Mouse (Mus musculus): ENCODE measurements around the gene Smarcc1. TPM values are rescaled to one million over a fixed set of nuclear protein-coding genes. Genes with fewer than 3 reads are reported as not detected.
A peak's percentile ranks its signal among the peaks of the same experiment; 100 is the strongest.

The Smarcc1 gene
- polyA plus RNA-seq, 1 experiment from 2014 or later = 190 TPM

DNA sequence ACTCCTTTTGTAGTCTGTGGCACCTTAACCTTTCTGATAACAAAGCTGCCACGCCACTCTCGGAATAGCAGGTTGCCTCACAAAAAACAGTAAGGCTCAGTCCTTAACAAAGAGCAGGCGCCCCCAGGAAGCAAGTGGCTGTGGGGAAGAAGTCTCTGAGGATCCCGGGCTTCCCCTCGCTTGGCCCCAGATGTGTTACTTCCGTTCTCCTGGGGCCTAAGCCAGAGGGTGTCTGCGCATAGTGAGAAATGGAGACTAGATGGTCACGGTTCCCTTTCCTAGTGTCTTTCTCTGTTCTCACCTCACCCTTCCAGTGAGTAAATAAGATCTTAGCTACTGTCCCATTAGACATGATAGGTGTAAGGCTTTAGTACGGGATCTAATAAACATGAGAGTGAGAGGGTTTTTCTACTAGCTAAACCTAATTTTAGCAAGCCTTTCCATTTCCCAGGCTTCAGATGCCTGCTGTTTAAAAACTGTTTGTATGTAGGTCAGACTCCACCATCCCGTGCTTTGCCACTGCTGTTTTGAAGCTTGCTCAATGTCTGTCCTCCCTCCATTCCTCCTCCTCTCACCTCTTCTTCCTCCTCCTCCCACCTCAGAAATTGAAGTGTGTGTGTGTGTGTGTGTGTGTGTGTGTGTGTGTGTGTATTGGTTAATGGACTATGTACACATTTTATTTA lies 112.2 kb downstream of the Smarcc1 start:
- no peak for DNase-seq (ENCODE audit: low spot score)
- H3K4me1 ChIP-seq (replicated peaks; ENCODE audit: control insufficient read depth, insufficient read depth, low read length) = no peaks in the 10 kb centered on the region
- no peak overlapping the region for H3K4me3 ChIP-seq (ENCODE audit: low read depth, low read length)
- H3K36me3 ChIP-seq (ENCODE audit: control insufficient read depth, insufficient read depth, low read length) = peaks cover 20% of the 10 kb centered on the region
- no peaks in the 10 kb centered on the region for H3K9me3 ChIP-seq (ENCODE audit: control insufficient read depth, low read length)
- H3K27me3 ChIP-seq (ENCODE audit: control insufficient read depth, insufficient read depth, low read length) = no peaks in the 10 kb centered on the region
- 86% methylated on average over 10 of the region's 10 CpGs for WGBS
- H3K9ac ChIP-seq (ENCODE audit: low read length) = no peak overlapping the region
- H3K27ac ChIP-seq (ENCODE audit: low read depth, low read length) = no peak overlapping the region
- no peak overlapping the region for H3K4me2 ChIP-seq (ENCODE audit: low read depth, low read length, severe bottlenecking)
- ATAC-seq (replicated peaks; ENCODE audit: low FRiP score) = no peak

DNA sequence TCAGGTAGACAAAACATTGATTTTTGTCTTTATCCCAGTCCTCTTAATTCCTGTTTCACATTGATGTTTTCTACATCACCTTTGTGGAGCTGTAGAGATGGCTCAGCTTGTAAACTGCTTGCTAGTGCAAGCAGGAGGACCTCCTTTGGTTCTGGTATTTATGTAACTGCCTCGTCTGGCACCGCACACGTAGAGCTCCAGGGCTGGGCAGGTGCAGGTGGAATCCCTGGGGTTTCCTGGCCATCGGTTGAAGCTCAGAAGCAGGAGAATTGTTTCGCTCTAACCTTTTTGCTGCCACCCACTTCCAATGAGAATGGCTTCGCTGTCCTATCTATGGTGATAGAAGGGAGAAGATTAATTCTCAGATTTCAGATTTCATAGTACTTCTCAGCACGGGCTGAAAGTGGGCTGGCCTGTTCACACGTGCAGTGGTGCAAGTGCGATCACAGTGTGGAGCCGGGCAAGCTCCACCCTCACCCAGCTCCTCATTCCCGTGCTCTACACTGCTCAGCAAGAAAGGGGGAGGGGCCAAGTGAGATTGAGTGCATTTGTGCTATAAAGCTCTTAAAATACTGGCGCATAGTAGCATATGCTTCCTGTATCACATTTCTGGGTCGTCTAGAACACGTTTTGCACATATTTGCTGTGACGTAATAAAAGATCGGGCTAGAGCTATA lies 113.0 kb downstream of the Smarcc1 start:
- no peak for ATAC-seq (replicated peaks; ENCODE audit: low FRiP score)
- H3K36me3 ChIP-seq (ENCODE audit: control insufficient read depth, insufficient read depth, low read length) = peaks cover 22% of the 10 kb centered on the region
- no peak overlapping the region for H3K4me2 ChIP-seq (ENCODE audit: low read depth, low read length, severe bottlenecking)
- no peaks in the 10 kb centered on the region for H3K9me3 ChIP-seq (ENCODE audit: control insufficient read depth, low read length)
- 93% methylated on average over 16 of the region's 16 CpGs for WGBS
- H3K27me3 ChIP-seq (ENCODE audit: control insufficient read depth, insufficient read depth, low read length) = no peaks in the 10 kb centered on the region
- H3K9ac ChIP-seq (ENCODE audit: low read length) = no peak overlapping the region
- no peaks in the 10 kb centered on the region for H3K4me1 ChIP-seq (replicated peaks; ENCODE audit: control insufficient read depth, insufficient read depth, low read length)
- no peak overlapping the region for H3K4me3 ChIP-seq (ENCODE audit: low read depth, low read length)
- no peak for DNase-seq (ENCODE audit: low spot score)
- H3K27ac ChIP-seq (ENCODE audit: low read depth, low read length) = no peak overlapping the region

- peaks cover 25% of the 10 kb centered on the region for H3K36me3 ChIP-seq (ENCODE audit: control insufficient read depth, insufficient read depth, low read length)
- 96% methylated on average over 6 of the region's 6 CpGs for WGBS
- DNase-seq (ENCODE audit: low spot score) = no peak
Measured at GRCm38 (mm10) chr9:110234962-110235361, 117.5 kb downstream of the Smarcc1 start.

GRCm38 (mm10) chr9:110243221-110243833 lies 125.8 kb downstream of the Smarcc1 start, which contains the start of gene Cspg5:
Cspg5 (plus strand) TSS chr9:110243783.
- ATAC-seq (replicated peaks; ENCODE audit: low FRiP score) (no peak), DNase-seq (ENCODE audit: low spot score) (no peak)
- peak within 1 kb of the TSS; percentile 100 for H3K4me2 ChIP-seq (ENCODE audit: low read depth, low read length, severe bottlenecking)
- H3K4me3 ChIP-seq (ENCODE audit: low read depth, low read length) = peak within 1 kb of the TSS; percentile 65; the same call in 1 of the 2 replicates
- peak within 1 kb of the TSS; percentile 72 for H3K9ac ChIP-seq (ENCODE audit: low read length)
- peaks cover 2% of the 10 kb centered on the region; the same call in 1 of the 2 replicates for H3K36me3 ChIP-seq (ENCODE audit: control insufficient read depth, insufficient read depth, low read length)
- 87% methylated on average over 7 of the region's 7 CpGs for WGBS
- peaks cover 9% of the 10 kb centered on the region; the same call in 1 of the 2 replicates for H3K4me1 ChIP-seq (replicated peaks; ENCODE audit: control insufficient read depth, insufficient read depth, low read length)
- no peak within 1 kb of the TSS for H3K27ac ChIP-seq (ENCODE audit: low read depth, low read length)
- H3K27me3 ChIP-seq (ENCODE audit: control insufficient read depth, insufficient read depth, low read length) = no peaks in the 10 kb centered on the region
- no peaks in the 10 kb centered on the region for H3K9me3 ChIP-seq (ENCODE audit: control insufficient read depth, low read length)

More at GRCm38 (mm10) chr9:110234962-110235361, 117.5 kb downstream of the Smarcc1 start:
- H3K9me3 ChIP-seq (ENCODE audit: control insufficient read depth, low read length) = no peaks in the 10 kb centered on the region
- H3K9ac ChIP-seq (ENCODE audit: low read length) = no peak overlapping the region
- no peaks in the 10 kb centered on the region for H3K4me1 ChIP-seq (replicated peaks; ENCODE audit: control insufficient read depth, insufficient read depth, low read length)
- no peak overlapping the region for H3K4me2 ChIP-seq (ENCODE audit: low read depth, low read length, severe bottlenecking)
- H3K27ac ChIP-seq (ENCODE audit: low read depth, low read length) = no peak overlapping the region
- H3K27me3 ChIP-seq (ENCODE audit: control insufficient read depth, insufficient read depth, low read length) = no peaks in the 10 kb centered on the region
- ATAC-seq (replicated peaks; ENCODE audit: low FRiP score) = no peak
- no peak overlapping the region for H3K4me3 ChIP-seq (ENCODE audit: low read depth, low read length)

DNA sequence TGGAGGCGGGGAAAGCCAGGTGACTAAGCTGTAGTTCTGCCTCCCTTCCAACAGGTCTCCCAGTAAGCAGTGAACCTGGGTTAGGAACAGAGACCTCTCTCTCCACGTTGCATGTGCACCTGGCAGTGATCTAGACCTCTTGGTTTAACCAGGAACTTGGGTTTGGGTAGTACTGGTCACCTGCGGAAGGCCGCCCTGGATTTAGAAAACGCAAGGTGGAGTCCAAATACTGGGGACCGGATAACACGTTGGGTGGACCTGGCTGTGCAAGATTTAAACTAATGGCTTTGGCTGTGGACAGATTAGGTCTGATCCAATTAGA lies 127.0 kb downstream of the Smarcc1 start:
- Histone ChIP-seq H3K4me2 (ENCODE audit: low read depth, low read length, severe bottlenecking) (peak overlapping the region; percentile 100), H3K9me3 (ENCODE audit: control insufficient read depth, low read length) (no peaks in the 10 kb centered on the region), H3K4me1 (replicated peaks; ENCODE audit: control insufficient read depth, insufficient read depth, low read length) (peaks cover 15% of the 10 kb centered on the region), H3K27me3 (ENCODE audit: control insufficient read depth, insufficient read depth, low read length) (no peaks in the 10 kb centered on the region), H3K36me3 (ENCODE audit: control insufficient read depth, insufficient read depth, low read length) (peaks cover 2% of the 10 kb centered on the region; the same call in 1 of the 2 replicates), H3K4me3 (ENCODE audit: low read depth, low read length) (peak overlapping the region; percentile 65), H3K9ac (ENCODE audit: low read length) (peak overlapping the region; percentile 72), H3K27ac (ENCODE audit: low read depth, low read length) (no peak overlapping the region)
- ATAC-seq (replicated peaks; ENCODE audit: low FRiP score) (peak; percentile 1; the same call in 1 of the 2 replicates), DNase-seq (ENCODE audit: low spot score) (no peak)
- WGBS = 19% methylated on average over 7 of the region's 7 CpGs

- Histone ChIP-seq H3K27ac (ENCODE audit: low read depth, low read length) (peak overlapping the region; percentile 31), H3K9me3 (ENCODE audit: control insufficient read depth, low read length) (no peaks in the 10 kb centered on the region), H3K27me3 (ENCODE audit: control insufficient read depth, insufficient read depth, low read length) (no peaks in the 10 kb centered on the region), H3K4me3 (ENCODE audit: low read depth, low read length) (peak overlapping the region; percentile 65), H3K4me2 (ENCODE audit: low read depth, low read length, severe bottlenecking) (peak overlapping the region; percentile 100), H3K36me3 (ENCODE audit: control insufficient read depth, insufficient read depth, low read length) (peaks cover 2% of the 10 kb centered on the region; the same call in 1 of the 2 replicates), H3K4me1 (replicated peaks; ENCODE audit: control insufficient read depth, insufficient read depth, low read length) (peaks cover 19% of the 10 kb centered on the region), H3K9ac (ENCODE audit: low read length) (peak overlapping the region; percentile 72)
- DNase-seq (ENCODE audit: low spot score) = peak; percentile 79
- WGBS = 1% methylated on average over 84 of the region's 93 CpGs
- peak; percentile 39 for ATAC-seq (replicated peaks; ENCODE audit: low FRiP score)
Measured at GRCm38 (mm10) chr9:110244889-110245589, 127.5 kb downstream of the Smarcc1 start.

DNA sequence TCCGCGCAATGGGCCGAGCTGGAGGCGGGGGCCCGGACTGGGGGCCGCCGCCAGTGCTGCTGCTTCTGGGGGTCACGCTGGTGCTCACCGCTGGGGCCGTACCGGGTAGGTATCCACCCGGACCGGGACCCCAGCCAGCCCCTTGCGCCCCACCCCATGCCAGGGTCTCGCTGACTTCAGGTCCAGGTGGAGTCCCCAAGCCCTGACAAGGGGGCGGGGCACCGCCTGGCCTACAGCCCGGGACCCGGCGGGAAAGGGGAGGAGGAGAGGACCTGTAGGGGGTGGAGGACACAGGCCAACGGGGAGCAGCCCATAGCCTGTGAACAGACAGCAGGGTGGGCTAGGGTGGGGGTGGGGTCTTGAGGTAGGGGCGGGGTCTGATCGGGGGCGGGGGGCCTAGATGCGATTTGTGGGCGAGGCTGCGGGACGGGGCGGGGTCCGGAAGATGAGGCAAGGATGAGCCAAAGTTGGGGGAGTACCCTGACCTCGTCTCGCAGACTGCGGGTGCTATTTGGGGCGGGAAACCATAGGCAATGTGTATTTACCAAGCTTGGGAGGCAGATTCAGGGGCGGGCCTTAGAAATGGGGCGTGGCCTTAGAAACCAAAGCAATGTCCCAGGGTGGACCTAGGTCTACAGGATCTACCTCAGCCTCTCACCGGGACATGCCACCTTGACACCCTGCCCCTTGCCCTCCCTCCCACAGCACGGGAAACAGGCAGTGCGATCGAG lies 128.2 kb downstream of the Smarcc1 start:
- ATAC-seq (replicated peaks; ENCODE audit: low FRiP score) (peak; percentile 75), DNase-seq (ENCODE audit: low spot score) (peak; percentile 83)
- 2% methylated on average over 39 of the region's 40 CpGs for WGBS
- Histone ChIP-seq H3K27ac (ENCODE audit: low read depth, low read length) (peak overlapping the region; percentile 31), H3K36me3 (ENCODE audit: control insufficient read depth, insufficient read depth, low read length) (peaks cover 2% of the 10 kb centered on the region; the same call in 1 of the 2 replicates), H3K4me1 (replicated peaks; ENCODE audit: control insufficient read depth, insufficient read depth, low read length) (peaks cover 25% of the 10 kb centered on the region), H3K4me3 (ENCODE audit: low read depth, low read length) (peak overlapping the region; percentile 65), H3K4me2 (ENCODE audit: low read depth, low read length, severe bottlenecking) (peak overlapping the region; percentile 100), H3K9ac (ENCODE audit: low read length) (peak overlapping the region; percentile 72), H3K27me3 (ENCODE audit: control insufficient read depth, insufficient read depth, low read length) (no peaks in the 10 kb centered on the region), H3K9me3 (ENCODE audit: control insufficient read depth, low read length) (no peaks in the 10 kb centered on the region)

DNA sequence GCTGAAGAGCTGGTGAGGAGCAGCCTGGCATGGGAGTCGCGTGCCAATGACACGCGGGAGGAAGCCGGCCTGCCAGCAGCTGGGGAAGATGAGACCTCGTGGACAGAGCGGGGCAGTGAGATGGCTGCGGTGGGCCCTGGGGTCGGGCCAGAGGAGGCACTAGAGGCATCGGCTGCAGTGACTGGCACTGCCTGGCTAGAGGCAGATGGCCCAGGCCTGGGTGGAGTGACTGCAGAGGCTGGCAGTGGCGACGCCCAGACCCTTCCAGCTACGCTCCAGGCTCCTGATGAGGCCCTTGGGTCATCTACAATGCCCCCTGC lies 128.8 kb downstream of the Smarcc1 start:
- Histone ChIP-seq H3K9ac (ENCODE audit: low read length) (no peak overlapping the region), H3K4me3 (ENCODE audit: low read depth, low read length) (peak overlapping the region; percentile 65), H3K4me1 (replicated peaks; ENCODE audit: control insufficient read depth, insufficient read depth, low read length) (peaks cover 28% of the 10 kb centered on the region), H3K9me3 (ENCODE audit: control insufficient read depth, low read length) (no peaks in the 10 kb centered on the region), H3K27ac (ENCODE audit: low read depth, low read length) (no peak overlapping the region), H3K36me3 (ENCODE audit: control insufficient read depth, insufficient read depth, low read length) (peaks cover 2% of the 10 kb centered on the region; the same call in 1 of the 2 replicates), H3K4me2 (ENCODE audit: low read depth, low read length, severe bottlenecking) (peak overlapping the region; percentile 100), H3K27me3 (ENCODE audit: control insufficient read depth, insufficient read depth, low read length) (no peaks in the 10 kb centered on the region)
- peak; percentile 61 for DNase-seq (ENCODE audit: low spot score)
- WGBS = 36% methylated on average over 11 of the region's 13 CpGs
- 0 out of 2 replicates have a peak, but pooled peaks have one; percentile 2 for ATAC-seq (replicated peaks; ENCODE audit: low FRiP score)

All from forebrain, embryonic 11.5 days (tissue).